Mouse (Mus musculus) layer of hippocampus, postnatal 10 days (tissue): ENCODE measurements at regions not wholly inside any gene's neighbourhood (a gene's known extent, or its start where the extent isn't known, plus 50 kb on each side); places are given as distances from the start of the nearest gene placed in this dataset.

ENCODE experiments used
- DNase-seq, 2 experiments: peaks; one replicate each; pipeline ENCODE4 v3.0.0; 2021; ENCODE audit warnings: low spot score in 2 of 2

DNA sequence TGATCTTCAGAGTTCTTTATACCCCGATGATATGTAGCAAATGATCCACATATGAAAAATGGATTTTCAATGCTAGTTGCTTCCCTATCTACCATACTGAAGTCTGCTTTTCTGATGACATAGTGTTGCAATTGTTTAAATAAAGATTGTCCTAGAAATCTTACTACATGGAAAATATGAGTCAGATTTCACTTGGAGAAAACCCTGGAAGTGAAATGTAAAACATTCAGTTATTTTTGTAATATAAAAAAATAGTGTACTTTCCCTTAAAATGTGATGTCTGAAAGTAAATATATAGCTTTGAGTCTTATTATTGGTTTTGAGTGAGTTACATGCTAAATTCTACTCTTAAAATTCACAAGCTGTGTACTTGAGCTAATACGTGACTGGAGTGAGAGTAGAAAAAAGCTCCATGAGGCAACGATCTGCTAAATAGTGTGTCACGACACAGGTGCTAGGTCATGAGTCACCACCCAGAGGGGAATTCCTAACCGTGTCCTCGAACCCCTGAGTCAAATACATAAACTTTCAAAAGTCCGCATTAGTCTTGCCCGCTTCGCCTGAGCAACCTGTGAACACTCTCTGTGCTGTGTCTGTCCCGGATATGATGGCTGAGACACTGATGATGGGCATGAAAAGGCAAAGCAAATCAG is 430.5 kb downstream of the Hsfy2 start:
- DNase-seq: no peak

DNA sequence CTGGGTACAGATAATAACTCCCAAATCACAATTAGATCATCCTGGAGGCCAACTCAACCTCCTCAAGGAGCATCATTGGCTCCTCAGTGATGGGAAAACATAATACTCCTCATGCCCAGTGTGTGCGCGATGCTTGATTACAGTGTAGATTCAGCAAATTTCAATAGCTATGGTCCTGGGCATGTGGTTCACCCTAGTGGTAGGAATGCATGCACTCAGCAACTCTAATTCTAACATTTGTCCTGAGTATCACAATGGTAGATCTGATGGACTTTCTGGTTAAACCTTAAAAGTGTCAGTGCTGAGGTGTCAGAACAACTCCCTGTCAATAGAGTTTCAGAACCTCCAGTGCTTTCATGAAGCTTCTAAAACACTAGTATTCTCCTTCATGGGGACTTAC is 442.0 kb downstream of the Hsfy2 start:
- no peak for DNase-seq

DNA sequence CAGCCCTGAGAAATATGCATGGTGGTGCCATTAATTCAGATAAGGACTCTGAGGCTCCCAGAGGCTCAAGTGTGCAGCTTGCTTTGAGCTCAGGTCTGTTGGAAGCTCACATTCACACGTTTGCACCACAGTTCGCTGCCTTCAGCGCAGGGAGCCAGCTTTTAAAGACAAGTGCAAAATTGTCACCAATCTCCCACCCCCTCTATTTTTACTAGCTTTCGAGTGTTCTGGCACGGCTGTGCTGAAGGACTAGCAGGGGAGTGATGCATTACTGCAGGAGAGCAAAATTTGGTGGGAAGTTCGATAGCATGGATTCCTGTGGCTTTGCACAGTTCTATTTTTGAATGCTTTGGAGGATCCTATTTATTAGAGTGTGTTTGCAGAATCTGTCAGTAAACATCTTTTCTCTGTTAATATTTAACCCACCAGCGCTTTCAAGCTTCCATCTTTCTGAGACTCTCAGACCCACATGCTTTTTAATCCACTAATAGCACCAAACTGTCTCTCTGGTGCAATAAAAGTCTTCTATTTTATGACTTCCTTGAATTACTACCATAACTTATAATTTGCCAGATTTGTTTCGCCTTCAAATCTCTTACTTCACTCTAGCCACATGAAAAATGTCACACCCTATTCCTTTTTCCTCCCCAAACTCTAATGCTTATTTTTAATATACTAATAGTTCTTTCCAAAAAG is 453.6 kb downstream of the Hsfy2 start:
- DNase-seq: no peak

DNA sequence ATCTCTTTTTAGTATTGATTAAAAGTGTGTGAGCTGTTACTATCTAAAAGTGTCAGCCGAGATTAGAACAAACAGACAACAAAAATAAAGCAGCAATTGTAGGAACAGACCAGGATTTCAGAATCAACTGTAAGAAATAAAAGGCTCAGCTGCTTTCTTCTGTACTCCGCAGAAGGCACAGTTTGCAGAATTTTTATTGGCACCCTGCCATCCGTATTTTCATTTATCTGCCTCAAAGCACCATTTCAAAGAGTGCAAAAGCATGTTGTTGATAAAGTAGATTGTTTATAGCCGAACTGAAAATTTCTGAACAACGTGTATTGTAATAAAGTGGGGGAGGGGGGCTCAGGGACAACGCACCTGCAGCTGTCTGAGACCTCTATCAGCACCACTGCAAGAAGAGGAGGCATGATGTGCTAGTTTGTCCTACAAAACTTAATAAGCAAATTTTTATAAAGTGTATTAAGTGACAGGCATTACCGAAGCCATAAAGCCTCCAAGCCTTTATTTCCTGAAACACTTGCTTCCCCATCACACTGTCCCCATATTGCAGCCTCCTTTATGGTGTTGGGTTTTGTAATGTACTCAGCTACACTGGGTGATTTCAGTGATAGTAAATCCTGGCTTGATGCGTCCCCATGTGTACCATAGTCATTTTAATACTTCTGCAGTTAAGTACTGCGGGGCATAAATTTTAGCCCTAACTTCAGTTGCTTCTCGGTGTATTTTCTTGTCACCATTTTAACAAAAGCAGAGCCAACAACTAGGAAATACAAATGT is 457.8 kb downstream of the Hsfy2 start:
- no peak for DNase-seq

DNA sequence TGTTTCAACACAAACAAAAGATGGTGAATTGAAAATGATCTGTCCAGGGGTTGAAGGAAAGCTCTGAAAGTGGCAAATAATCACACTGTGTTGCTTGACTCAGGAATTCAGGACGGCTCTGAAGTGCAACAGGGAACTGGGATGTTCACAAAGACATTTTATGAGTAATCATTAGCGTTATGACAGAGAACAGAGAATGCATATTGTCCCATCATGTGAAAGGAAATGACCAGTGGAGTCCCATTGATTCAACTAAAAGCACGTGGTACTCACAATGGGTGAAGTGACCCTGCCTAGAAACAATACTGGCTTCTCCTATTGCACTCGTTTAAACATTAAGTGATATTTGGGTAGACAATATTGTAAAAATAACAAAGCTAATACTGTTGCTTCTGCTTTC is 466.1 kb downstream of the Hsfy2 start:
- DNase-seq: no peak

DNA sequence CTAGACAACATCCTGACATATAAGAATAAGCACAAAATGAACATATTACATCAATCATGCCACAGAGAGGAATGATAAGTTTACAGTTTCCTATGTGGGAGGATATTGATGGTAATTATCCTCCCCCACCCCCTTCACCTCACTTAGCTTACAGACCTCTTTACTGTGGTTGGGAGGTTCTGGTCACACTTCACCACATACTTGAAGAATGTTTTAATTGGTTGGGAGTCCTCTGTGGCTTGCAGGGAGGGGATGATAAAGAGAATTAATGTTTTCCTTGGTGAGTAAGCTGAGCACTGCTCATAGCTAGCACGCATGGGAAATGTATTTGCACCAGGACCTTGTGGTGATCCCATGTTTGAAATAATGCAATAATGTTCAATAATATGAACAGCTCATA is 468.5 kb downstream of the Hsfy2 start:
- DNase-seq: no peak

DNA sequence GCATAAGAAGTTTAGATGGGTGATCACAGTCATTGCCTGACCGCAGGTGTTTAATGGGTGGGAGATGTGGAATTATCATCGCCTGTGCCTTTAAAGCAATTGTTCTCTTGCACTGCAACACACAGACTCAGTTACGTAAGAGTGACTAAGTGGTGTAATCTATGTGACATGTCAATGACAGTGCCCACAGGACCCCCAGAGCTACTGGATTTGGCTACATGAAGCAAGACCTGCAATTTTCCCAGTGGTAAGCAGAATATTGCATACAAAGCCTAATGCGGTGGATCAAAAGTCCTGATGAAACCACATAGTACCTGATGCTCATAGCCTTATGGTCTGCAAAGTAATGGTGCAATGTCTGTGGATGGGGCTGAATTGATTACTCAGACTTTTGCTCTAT is 469.2 kb downstream of the Hsfy2 start:
- no peak for DNase-seq

DNA sequence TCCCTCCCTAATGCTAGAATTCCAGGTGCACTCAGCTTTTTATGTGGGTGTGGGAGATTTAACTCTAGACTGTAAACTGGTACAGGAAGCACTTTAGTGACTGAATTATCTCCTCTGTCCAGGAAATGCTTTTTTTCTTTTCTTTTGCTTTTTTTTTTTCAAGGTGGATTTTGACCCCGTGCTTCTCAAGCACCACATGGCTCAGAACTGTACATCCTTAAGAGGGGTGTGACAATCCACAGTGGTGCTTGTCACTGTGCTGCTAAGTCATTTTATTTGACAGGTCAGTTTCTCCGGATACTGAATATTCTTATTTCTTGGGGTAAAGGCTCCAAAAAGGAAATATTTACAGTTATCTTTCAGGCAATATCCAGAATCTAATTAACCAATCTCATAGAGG is 472.0 kb downstream of the Hsfy2 start:
- no peak for DNase-seq

DNA sequence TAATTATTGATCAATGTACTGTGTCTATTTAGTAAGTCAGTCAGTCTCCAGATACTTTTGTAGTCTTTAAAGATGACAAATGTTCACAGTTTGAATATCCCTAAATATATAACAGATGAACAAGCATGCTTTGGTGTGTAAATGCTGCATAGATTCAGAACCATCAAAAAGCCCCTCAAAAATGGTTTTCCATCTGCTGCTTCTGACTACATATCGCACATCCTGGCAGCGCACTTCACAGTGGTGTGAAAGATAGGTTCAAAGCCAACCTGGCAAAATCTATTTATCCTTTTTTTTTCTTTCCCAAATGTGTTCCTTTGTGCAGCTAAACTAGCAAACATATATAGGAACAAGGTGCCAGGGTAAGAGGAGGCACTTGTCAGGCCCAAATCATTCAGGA is 472.9 kb downstream of the Hsfy2 start:
- no peak for DNase-seq

DNA sequence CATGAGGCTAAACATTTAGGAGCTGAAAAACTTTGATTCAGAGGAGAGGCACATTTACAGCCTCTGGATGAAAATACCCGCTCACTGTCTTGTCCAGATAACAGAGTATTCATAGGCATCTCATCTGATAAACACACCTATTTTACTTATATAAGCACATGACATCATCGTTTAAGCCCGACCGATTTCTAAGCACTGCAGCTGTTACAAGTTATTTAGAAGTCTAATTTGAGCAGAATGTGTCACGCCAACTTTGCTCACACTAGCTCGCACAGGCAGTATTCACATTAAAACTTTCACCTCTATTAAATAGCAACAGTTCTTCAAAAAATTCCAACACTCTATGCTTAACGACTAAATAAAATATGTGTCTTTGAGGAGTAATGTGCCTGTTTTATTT is 506.3 kb downstream of the Hsfy2 start:
- DNase-seq: no peak

DNA sequence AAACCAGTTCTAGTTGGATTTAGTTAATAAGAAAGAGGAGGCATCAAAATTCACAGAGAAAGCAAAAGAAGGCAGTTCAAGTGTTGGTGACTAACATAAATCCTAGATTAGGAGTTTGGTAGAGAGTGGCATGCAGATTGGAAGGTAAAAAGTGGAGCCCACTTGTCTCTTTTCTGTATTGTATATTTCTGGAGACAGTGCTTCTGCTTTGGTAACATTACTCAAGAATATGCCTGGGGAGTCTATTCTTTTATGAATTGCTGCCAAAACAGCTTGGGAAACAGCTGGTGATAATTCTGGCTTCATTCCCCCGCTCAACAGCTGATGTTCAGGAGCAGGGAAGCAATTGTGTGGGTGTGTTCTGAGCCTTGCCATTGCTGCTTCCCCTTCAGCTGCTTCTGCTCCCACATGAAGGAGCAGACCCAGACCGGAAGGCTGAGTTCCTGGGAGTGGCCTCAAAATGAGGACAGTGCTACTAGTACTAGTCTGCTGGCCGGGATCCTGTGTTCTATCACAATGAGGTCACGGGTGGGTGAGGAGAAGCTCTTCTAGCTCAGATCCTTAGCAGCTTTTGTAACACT is 547.9 kb downstream of the Hsfy2 start:
- peak; percentile 34 to 35 for DNase-seq

DNA sequence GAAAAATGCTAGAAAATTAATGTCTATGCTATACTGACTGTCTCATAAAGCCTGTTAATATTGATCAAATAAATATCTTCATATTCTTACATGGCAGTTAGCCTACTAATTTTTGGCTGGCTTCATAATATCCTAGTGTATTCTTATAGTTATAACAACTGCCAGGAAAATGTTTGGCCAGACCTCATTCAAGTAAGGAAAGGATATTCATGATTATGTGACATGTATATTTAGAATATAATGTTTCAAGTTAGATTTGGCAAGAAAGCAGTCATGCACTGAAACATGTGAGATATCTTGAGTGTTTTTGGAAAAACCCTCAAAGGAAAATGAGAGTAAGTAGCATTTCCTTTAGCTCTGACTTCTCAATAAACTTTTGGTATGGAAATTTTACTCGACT is 548.9 kb downstream of the Hsfy2 start:
- no peak for DNase-seq

DNA sequence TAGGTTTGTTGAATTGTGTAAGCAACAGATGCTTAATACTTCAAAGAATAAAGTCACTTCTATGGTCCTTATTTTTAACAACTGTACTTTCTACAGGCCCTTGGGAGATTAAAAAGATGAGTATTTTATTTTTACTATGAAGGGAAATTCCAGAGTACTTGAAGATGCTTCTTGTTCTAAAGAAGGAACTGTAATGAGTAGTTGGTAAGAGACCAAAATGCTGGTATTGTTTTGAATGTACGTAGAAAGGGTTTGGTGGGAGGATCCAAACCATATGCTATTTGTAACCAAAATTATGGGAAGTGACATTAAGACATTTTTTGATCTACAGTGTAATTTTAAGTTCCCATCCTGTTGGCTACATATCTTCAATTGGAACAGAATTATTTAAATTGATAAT is 560.5 kb downstream of the Hsfy2 start:
- DNase-seq: no peak

DNA sequence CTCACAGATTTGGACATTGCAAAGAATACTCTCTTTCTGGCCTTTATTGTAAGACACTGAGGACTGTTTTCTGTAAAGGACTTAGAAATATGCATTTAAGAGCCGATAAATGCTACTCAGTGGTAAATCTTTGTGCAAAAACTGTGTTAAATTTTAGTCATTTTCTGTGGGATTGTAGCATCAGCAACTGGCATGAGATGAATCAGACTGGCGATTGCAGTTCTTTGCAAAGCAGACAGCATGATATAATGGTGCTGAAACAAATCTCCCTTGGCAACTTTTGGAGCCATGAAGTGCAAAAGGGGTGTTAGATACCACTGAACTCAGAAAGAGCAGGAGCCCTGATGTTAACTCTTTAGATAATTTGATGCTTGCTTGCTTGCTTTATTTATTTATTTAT is 565.0 kb downstream of the Hsfy2 start:
- DNase-seq: no peak

DNA sequence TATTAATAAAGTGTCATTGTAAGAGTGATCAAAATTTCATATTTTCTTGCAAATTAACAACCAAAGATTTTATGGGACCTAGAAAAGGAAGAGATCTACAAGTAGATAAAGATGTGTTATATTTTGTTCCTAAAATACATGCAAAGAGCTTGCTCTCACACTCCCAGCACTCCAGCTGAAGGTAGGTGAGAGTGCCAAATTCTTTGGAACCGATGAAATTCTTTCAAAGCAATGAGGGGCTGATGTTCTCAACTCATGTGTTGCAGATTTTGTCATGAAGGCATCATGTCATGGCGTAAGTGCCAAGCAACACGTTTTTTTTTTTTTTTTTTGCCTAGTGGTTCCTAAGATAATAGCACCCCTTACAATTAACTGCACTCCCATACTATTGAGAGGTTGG is 573.8 kb downstream of the Hsfy2 start:
- no peak for DNase-seq
